Mouse (Mus musculus): ENCODE data around the gene Pcyt1a.

DNA sequence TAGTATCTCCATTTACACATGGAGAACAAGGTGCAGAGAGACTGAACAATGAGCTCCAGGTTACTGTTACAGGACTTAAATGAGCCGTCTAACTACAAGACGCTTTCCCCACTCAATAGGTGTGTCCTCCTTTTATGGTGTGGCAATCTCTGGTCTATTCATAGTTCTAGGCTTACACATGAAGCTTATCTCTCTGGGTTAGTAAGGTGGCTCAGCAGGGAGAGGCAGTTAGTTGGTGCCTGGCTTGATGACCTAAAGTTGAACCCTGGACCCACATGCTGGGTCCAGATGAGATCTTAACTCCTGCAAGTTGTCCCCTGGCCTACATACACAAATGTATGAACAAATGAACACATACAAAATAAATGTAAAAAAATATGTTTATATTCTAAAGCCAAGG lies 32.7 kb downstream of the Pcyt1a start:
- TF ChIP-seq CTCF (IDR thresholded peaks at IDR 0.05 in 2 of 3, conservative IDR thresholded peaks at IDR 0.05 in 1 of 3; ENCODE audit: control insufficient read depth in 1 of 3, insufficient read depth in 1 of 3, low read depth in 2 of 3, low read length in 3 of 3, poor library complexity in 1 of 3, severe bottlenecking in 1 of 3): no peak
- TF ChIP-seq TBP (IDR thresholded peaks at IDR 0.05; ENCODE audit: low read depth, low read length): no peak
- TF ChIP-seq POLR2A (IDR thresholded peaks at IDR 0.05; ENCODE audit: control insufficient read depth in 1 of 2, insufficient read depth in 1 of 2, low read depth in 1 of 2, low read length in 2 of 2, poor library complexity in 1 of 2): no peak
- no peak for TF ChIP-seq RCOR1 (IDR thresholded peaks at IDR 0.05; ENCODE audit: low read depth, low read length)
- TF ChIP-seq JUND (IDR thresholded peaks at IDR 0.05; ENCODE audit: low read depth, low read length): no peak
- TF ChIP-seq EP300 (IDR thresholded peaks at IDR 0.05; ENCODE audit: low read depth in 1 of 2, low read length in 2 of 2): peak; percentile 64 to 70; a peak in 2 of 4 replicates
- TF ChIP-seq ZC3H11A (IDR thresholded peaks at IDR 0.05; ENCODE audit: low read depth, low read length): no peak
- TF ChIP-seq GABPA (IDR thresholded peaks at IDR 0.05; ENCODE audit: low read depth, low read length): no peak
- TF ChIP-seq GATA1 (IDR thresholded peaks at IDR 0.05; ENCODE audit: low read depth, low read length): peak; percentile 56; the same call in 1 of the 2 replicates
- no peak for TF ChIP-seq MAZ (IDR thresholded peaks at IDR 0.05; ENCODE audit: low read depth, low read length)
- TF ChIP-seq ELF1 (IDR thresholded peaks at IDR 0.05; ENCODE audit: low read depth, low read length): no peak
- no peak for TF ChIP-seq RAD21 (IDR thresholded peaks at IDR 0.05; ENCODE audit: low read depth, low read length)
- no peak for TF ChIP-seq MAX (IDR thresholded peaks at IDR 0.05; ENCODE audit: low read length)

All from MEL (cell line).